Mouse (Mus musculus) telencephalon, adult 2 months (tissue): Measurements from ENCODE around the gene Cd44.

ENCODE experiments used
- DNase-seq: peaks from one replicate; pipeline ENCODE4 v3.0.0-alpha.2; 2011; ENCODE audit warnings: low read depth, low spot score

Gene Cd44

GRCm38 (mm10) chr2:102900875-102901827 lies at the start of gene Cd44:
Gene Cd44 (minus strand): TSS chr2:102901665.
- no peak for DNase-seq

- no peak for DNase-seq
Measured at GRCm38 (mm10) chr2:102948481-102948857, 47.0 kb upstream of the Cd44 start.

- no peak for DNase-seq
Measured at GRCm38 (mm10) chr2:102947846-102948480, 46.5 kb upstream of the Cd44 start.

GRCm38 (mm10) chr2:102945111-102945510 lies 43.6 kb upstream of the Cd44 start:
- DNase-seq: no peak

GRCm38 (mm10) chr2:102944415-102945012 lies 43.0 kb upstream of the Cd44 start:
- no peak for DNase-seq

- DNase-seq: peak; percentile 74
Measured at GRCm38 (mm10) chr2:102943983-102944382, 42.5 kb upstream of the Cd44 start.

- peak; percentile 60 for DNase-seq
Measured at GRCm38 (mm10) chr2:102942782-102943080, 41.3 kb upstream of the Cd44 start.

- DNase-seq: no peak
Measured at GRCm38 (mm10) chr2:102941937-102942781, 40.7 kb upstream of the Cd44 start.

- DNase-seq: no peak
Measured at GRCm38 (mm10) chr2:102940813-102941361, 39.4 kb upstream of the Cd44 start.

GRCm38 (mm10) chr2:102940158-102940557 lies 38.7 kb upstream of the Cd44 start:
- no peak for DNase-seq

GRCm38 (mm10) chr2:102936886-102937285 lies 35.4 kb upstream of the Cd44 start:
- DNase-seq: no peak

GRCm38 (mm10) chr2:102934834-102935233 lies 33.4 kb upstream of the Cd44 start:
- DNase-seq: no peak

- DNase-seq: no peak
Measured at GRCm38 (mm10) chr2:102933787-102934186, 32.3 kb upstream of the Cd44 start.

- DNase-seq: no peak
Measured at GRCm38 (mm10) chr2:102933142-102933541, 31.7 kb upstream of the Cd44 start.

- DNase-seq: no peak
Measured at GRCm38 (mm10) chr2:102932667-102933066, 31.2 kb upstream of the Cd44 start.

GRCm38 (mm10) chr2:102928211-102928610 lies 26.7 kb upstream of the Cd44 start:
- no peak for DNase-seq

- DNase-seq: no peak
Measured at GRCm38 (mm10) chr2:102924480-102924879, 23.0 kb upstream of the Cd44 start.

- no peak for DNase-seq
Measured at GRCm38 (mm10) chr2:102923682-102924081, 22.2 kb upstream of the Cd44 start.

GRCm38 (mm10) chr2:102922066-102922465 lies 20.6 kb upstream of the Cd44 start:
- no peak for DNase-seq

GRCm38 (mm10) chr2:102918301-102918700 lies 16.8 kb upstream of the Cd44 start:
- DNase-seq: no peak

- DNase-seq: peak; percentile 61
Measured at GRCm38 (mm10) chr2:102916596-102916995, 15.1 kb upstream of the Cd44 start.
